Mouse (Mus musculus) cerebellum, adult 18-20 months (tissue): ENCODE data around the gene Gpc4.

Experiments used
- DNase-seq, 2 experiments: peaks; one replicate each; pipeline ENCODE4 v3.0.0; 2021

Gpc4 gene

DNA sequence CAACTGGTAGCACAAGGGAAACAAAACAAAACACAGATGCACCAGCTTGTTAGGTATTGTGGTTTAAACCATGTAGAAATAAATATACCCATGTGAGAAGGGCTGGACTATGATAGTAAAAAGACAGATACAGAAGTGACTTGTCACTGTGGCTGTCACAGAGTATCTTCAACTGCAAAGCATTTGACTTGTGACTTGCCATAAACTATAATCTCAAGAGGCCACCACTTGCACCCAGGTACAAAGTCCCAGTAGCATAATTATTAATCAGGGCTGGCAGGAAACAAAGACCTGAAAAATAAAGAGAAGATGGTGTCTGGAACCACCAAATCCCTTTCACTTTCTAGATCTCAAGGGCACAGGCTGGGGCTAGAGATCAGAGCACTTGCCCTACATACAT, 19.5 kb downstream of the Gpc4 start:
- DNase-seq: no peak

DNA sequence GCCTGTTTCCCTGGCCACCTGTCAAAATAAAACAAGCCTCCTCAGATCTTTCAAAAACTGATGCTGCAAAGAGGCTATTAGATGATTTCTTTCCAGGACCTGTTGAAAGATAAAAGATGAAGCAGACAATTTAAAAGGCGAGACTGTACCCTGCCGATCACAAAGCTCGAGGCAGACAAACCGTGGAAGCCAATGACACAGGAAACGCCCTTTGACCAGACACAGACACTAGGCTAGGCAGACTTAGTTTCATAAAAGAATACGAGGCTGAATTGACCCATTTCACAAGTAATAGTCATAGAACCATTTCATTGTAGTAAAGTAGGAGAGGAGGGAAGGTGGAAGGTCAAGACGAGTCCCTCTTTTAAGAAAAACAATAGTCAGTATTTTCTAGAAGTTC, 20.6 kb downstream of the Gpc4 start:
- no peak for DNase-seq

DNA sequence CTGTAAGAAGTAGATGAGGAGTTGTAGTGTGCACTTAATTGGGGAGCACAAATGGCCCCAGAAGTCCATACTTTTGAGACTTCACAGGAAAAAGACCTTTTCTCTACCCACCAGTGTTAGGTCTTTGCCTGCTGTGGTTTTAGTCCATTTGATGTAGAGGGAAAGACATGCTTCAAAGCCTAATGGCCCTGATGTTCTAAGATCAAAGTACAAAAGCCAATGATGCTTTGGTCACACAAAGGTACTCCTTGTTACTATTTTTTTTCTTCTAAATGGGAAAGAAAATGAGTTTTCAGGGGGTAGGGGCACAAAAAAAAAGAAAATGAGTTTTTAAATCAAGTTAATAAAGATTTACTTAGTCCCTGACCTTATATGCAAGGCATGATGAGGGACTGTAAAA, 24.7 kb downstream of the Gpc4 start:
- DNase-seq: no peak

DNA sequence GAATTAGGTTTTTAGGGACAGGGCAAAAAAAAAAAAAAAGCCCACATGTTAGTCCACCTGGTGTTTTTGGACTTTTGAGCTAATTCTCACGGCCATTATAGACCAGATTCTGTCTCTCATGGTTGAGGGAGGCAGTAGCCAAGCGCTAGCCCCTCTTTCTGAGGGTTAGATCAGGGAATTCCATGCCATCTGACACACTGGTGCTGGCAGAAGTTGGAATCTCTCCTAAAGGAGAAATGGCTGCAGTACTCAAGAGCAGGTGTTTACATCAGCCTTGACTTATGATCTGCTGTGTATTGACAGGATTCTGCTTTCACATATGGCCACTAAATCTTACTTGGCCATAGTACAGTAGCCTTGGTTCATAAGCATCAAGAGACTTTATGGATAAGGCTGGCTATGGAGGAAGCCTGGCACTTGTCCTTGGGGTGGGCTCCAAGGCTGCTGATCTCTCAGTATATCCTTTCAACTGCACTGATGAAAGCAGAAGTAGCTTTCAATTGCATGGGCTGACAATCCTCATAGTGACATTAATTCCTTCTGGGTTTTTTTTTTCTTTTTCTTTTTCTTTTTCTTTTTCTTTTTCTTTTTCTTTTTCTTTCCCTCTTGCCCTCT, 26.5 kb downstream of the Gpc4 start:
- no peak for DNase-seq

DNA sequence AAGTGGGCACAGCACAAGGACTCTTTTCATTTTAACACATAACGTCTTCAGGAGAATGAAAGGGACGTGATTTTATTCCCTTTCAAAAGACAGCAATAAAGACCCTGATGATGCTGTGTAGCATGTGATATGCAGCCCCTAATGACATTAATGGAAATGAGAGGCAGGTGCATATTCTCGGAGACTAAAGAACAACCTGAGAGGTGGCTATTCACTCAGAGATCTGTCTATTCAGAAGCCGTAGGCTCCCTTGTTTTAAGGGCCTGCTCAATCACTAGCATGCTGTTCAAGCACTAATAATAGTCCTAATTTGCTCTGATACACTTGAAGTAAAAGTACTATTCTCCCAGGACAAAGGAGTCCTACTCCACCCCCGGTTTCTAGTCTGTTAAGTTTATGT, 27.0 kb downstream of the Gpc4 start:
- DNase-seq: no peak

DNA sequence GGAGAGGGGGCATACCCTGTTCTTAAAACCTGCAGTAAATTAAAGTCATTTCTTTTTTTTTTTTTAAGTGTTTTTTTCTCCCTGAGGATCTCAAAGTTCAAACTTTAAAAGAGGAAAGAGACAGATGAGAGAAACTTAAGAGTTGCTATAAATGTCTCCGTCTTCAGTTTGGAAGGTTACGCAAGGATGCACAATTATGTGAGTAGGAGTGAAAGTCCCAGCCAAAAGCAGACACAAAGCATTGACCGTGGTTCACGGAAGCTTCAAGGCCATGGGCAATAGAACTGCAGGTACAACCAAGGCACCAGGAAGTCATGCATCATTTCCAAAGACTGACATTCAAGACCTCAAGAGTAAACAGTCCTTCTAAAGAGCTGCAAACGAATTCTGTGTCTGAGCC, 28.5 kb downstream of the Gpc4 start:
- no peak for DNase-seq

DNA sequence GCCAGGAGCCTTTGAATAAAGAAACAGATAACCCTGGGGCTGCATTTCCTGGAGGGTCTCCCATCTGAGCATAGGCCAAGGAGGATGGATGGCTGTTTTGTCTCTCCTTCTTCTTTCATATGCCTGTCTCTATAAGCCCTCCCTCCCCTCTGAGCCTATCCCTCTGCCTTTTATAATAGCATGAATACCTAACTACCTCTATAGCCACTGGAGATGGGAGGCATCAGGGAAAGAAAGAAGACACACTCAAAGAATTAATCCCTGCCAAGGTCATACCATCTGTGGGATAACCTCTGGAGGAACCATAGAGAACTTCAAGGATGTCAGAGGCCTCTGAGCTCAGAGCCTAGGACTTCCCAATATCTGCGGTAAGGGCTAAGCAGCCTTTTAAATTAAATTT, 35.4 kb downstream of the Gpc4 start:
- DNase-seq: no peak

DNA sequence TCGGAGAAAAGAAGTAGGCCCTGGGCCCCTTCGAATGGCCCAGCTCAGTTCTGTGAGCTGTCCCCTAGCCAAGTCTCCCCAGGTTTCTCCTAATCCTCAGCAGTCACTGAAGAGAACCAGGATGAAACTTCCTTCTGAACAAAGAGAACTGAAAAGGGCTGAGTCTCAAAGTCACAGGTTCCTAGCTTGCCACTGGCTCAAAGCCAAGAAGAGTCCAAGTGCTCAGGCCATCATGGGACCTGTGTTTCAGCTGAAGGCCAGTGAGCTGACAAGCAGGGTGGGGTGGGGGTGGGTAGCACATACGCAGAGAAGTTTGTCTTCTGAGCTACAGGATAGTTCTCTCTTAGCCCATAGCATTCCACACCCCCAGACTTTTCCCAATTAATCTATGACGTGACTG, 36.3 kb downstream of the Gpc4 start:
- DNase-seq: no peak

DNA sequence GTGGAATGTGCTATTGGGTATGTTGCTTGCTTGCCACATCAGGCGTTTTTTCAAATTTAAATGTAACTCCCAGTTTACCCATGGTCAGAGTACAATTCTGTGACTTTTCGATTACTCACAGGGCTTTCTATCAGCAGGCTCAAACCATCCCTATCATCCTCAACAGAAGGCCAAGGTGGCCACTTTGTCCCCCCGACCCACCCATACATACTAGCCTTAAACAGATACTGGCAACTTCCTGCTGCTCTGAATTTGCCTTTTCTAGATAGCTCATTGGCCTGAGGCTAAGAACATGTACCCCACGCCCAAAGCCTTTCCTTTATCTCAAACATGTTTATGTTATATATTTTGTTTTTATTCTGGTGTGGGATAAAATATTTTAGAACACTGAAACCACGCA, 51.4 kb downstream of the Gpc4 start:
- DNase-seq: no peak

DNA sequence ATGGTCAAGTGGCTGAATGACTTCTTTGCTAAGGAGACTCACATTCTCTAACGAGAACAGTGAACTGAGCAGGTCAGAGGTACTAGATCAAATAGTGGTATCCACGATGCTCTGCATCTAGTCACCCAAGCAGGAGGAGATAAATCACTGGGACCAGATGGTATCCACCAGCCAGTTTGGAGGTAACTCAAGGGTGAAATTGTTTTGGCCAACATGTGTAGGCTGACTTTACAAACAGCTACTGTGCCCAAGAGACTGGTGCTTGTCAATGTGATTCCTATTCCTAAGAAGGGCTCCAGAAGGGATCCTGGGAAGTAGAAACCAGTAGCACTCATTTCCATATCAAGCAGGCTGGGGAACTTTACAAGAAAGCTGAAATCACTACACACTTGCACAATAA, 55.4 kb downstream of the Gpc4 start:
- DNase-seq: no peak

DNA sequence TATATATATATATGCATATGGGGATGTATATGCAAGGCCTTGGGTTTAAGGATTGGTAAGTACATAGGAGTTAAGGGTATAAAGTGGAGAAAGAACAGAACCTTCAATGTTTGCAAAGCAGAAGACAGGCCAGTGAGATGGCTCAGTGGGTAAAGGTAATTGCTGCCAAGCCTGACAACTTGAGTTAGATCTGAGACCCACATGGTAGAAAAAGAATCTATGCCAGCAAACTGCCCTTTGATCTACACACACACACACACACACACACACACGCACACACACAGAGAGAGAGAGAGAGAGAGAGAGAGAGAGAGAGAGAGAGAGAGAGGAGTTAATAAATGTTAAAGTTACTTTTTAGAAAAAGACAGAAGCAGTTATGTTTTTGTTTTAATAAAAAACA, 56.1 kb downstream of the Gpc4 start:
- no peak for DNase-seq

DNA sequence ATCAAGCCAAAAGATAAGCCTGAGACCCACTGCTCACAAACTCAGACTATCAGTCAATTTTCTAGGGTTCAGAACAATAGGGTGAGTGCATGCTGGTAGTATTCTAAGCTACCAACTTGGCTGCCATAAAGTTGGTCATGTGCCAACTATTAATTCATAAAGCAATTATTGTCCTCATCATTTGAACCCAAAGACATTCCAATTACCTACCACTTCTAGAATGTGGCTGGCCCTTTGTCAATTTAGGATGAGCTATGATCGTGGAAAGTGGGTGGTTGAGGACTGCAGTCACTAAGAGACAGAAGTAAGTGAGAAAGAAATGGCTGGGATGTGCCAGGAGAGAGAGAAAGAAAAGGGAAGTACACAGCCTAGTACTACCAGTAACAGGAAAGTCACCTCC, 61.3 kb downstream of the Gpc4 start:
- DNase-seq: no peak

DNA sequence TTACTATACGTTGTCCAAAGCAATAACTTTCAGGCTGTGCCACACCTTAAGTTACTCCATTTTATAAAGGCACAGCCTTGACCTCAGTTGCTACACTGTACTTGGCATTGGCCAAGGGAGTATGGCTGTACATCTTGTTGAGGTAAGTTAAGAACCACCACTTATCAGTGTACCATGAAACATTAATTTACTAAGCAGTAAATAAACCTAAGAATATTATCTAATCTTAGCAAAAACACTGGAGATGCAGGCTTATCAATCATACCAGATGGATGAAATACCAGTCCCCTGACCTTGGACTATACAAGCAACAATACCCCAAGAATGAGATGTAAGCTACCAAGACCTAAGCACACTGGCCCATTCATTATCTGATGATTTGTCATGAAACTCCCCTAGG, 63.1 kb downstream of the Gpc4 start:
- no peak for DNase-seq

DNA sequence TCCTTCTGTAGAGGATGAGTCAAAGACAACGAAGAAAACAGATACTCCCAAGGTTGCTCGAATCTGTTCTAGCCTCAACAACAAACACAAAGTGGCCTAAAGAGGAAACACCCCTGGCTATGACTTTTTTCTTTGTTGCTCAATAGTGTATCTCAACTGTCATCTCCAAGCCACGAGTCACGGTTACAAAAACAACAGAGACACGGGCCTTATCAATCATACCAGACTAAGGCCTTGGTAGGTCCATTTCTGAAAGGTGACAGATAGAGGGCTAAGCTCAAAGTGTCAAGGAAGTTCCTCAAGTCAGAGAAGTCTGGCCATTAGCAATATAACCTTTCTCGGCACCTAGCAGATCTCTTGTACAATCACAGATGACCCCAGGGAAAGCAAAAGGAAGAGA, 63.6 kb downstream of the Gpc4 start:
- no peak for DNase-seq

DNA sequence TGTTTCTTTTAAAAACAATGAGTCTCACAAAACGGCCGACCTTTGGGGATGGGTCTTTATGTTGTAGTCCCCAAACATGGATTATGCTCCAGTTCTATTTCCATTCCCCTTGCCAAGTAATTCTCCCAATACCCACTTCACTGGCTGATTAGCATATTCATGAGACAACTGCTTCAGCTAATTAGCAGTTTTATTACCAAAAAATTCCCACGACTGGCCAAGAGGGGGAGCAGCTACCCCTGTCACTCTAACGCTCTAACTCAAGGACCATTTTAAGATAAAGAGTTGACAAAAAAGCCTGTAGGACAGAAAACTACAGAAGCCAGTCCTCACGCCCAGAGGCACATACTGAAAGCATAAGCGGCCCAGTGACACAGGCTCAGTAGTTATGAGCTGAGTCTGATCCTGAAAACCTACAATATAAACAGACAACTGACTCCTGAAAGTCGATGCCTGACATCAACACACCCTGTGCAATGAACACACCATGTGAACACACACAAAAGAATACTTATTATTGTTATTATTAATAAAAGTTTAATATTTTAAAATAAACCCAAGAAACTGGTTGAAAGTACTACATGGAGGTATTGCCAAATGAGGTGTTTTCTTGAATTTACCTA, 77.2 kb downstream of the Gpc4 start:
- DNase-seq: peak; percentile 1 to 6

DNA sequence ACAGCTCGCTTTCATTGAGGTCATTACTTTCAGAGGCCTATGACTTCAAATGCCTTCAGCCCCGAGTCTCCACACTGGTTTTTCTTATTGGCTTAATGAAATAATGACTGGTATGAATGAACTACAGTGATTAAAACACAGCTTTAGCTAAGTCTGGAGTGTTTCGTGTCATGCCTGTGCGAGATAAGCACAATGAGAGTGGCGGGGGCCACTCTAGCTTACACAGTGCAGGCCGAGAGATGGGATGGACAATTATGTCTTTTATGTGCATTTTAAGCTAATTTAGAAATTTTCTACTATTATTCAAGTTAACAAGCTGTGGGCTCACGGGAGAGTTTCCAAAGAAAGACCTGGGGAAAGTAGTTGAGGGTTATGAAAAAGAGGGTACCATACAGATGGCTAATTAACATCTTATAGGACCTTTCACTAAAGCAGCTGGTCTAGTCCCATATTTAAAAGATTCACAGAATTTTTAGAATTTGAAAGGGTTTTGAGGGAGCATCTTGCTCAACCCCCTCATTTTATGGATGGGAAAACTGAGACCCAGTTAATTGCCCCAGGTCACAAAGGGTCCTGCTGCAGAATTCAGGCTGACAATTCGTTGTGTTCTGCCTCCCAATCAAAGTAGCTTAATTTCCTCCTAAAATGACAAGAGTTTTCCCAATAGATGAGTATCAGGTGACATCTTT, 78.0 kb downstream of the Gpc4 start:
- DNase-seq: no peak

DNA sequence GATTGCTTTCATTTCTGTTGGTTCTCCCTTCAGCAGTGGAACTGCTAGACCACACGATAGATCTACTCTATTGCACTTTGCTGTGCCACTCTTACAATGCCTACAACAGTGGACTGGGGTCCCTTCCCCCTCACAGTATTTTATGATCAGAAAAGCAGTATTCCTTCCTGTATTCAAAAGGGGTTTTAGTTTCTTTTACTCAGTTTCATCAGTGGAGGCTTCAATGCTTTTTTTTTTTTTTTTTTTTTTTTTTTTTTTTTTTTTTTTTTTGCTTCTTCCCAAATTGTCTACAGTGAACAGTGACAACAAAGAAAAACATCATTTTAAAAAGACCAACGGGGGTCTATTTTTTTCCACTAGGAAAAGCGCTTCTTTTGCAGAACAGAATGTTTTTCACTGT, 81.5 kb downstream of the Gpc4 start:
- DNase-seq: no peak

DNA sequence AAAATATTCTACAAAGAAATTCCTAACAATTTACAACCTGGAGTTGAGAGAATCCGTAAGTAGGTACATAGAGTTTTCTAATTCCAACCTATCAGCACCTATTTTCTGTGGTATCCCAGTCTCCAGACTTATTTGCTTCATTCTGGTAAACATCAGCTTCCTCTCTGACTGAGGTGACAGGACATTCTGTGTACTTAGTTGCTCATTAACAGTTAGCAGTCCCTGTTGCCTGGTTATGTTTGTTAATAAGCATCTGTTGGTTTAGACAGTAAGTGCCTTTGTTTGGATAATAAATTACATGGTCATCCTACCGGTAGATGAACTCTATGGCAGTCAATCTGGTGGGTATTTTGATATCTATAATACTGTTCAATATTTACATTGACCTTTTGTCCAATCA, 92.6 kb downstream of the Gpc4 start:
- DNase-seq: no peak

DNA sequence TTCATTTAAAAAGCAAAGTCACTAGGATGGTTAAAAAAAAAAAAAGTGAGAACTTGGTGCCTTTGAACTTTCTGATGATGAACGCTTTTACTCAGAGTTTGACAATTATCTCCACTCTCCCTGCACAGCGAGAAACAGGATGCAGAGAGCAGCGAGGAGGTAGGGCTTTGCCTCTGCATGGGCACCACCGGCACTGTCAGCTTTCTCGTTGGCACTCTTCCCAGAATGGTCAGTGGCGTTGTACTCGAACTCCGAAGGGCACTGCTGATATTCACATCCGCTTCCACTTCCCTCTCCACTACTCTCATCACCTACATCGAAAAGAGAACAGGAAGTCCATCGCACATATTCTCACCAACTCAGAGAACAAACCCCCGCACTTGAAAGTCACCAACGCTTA, 111.6 kb downstream of the Gpc4 start:
- DNase-seq: no peak

DNA sequence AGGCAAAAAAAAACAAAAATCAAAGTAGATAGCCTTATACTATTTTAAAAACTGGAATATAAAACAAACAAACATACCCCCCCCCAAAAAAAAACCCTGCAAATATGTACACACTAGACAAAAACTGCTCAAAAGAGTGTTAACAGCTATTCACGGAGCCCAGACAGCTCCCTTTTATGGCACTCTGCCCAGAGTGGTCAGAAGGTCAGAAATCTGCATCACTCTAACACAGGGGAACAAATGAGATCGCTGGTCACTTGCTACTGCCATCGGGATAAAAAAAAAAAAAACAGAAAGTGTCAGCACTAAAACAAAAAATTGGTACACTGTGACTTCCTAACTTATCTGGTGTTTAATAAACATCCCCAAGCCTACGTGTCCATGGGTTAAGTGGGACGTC, 113.0 kb downstream of the Gpc4 start:
- DNase-seq: no peak

DNA sequence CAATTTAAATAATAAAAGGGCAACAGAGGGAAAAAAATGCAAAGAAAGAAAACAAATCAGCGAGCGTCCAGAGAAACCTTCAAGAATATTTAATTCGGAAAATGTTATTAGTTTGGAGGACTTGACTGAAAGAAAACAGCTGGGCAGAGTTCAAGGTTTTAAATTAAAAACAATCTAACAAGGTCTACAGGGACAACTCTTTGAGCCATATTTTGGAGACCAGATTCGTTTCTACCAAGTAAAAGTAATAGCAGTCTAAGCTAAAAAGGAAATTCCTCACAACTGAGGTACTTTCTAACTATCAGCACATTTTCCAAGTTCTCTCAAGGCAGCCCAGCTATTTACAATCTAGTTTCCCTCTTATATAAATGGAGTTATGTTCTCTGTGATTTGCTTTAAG, 114.1 kb downstream of the Gpc4 start:
- no peak for DNase-seq

DNA sequence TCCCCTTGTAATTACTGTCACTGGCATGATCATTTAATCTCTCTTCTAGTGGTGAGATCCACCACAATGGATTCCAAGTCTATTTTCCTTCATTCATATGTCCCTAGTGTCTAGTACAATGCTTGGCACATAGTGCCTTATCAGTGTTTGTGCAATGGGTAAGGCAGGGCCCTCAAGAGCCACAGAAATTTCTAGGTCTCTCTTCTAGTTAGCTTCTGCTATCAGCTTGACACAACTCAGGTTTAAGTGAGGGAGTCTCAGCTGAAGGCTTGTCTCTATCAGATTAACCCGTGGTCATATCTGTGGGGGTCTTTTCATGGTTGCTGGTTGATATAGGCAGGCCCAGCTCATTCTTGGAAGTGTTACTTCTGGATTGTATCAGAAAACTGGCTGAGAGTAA, 125.2 kb downstream of the Gpc4 start:
- DNase-seq: no peak

DNA sequence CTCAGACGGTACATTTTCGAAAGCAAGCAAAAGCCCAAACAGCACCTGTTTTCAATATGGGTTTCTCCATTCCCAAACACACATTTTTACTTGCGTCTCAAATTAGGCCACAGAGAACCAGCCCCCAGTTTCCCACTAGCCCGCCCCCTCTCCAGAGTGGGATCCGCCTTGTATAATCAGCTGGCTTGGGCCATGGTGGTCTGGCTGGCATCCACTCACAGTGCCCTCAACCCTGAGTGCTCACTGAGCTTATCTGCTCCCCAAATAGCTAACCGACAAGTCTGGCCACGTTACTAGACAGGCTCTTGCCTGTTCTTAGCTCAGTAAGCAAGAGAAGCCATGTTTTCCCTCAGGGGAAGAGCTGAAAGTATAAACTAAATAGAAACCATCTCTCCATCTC, 134.9 kb downstream of the Gpc4 start:
- DNase-seq: no peak

DNA sequence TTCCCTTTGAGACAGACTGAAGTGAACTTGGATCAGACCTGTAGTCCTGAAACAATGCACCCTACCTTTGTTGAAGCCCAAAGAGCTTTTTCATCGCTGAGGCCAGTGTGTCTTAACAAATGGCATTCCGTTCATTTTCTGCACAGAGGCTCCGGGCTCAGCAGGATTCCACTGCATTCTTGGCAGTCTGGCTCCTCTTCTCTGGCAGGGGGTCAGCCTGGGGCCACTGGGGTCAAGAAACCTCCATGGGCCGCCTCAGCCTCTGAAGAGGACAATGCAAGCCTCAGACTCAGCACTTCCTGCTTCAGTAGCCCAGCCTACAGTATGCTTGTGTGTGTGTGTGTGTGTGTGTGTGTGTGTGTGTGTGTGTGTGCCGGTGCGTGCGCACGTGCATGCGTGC, 147.4 kb downstream of the Gpc4 start:
- DNase-seq: no peak
